Mouse (Mus musculus): Measurements from ENCODE around the gene Krtap6-1. TPM values are rescaled to one million over a fixed set of nuclear protein-coding genes. Genes with fewer than 3 reads are reported as not detected.
"Not testable (repeated sequence)": the region's sequence is repeated elsewhere in the genome, so short reads cannot be mapped to it uniquely, and the experiment has no call there.

The Krtap6-1 gene
- total RNA-seq (2021): not detected
- long read RNA-seq, experiment 1: 0 reads
- long read RNA-seq, experiment 2: 0 reads

GRCm38 (mm10) chr16:89031399-89031798, at the start of gene Krtap6-1:
TSS of gene Krtap6-1 (plus strand) at chr16:89031699.
- not testable (repeated sequence) for DNase-seq

GRCm38 (mm10) chr16:89010659-89011058, 20.8 kb upstream of the Krtap6-1 start, which contains the start of gene Krtap22-2:
TSS of gene Krtap22-2 (minus strand) at chr16:89010759.
- DNase-seq: no peak

DNA sequence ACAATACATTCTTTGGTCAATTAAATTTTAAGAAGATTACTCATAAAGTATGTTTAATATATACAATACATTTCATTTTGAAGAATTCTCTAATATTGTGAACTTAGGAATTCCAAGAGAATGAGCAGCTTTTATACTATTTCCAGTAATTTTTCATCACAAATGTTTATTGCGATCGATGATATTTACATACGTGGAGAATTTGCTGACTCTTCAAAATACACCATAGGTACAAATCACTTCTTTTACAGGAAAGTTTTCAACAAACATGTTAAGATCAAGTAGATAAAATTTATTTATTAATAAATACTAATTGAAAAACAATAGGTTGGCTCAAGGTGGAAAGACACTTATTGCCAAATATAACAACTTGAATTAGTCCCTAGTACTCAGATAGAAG, 17.5 kb upstream of the Krtap6-1 start:
- no peak for DNase-seq

- DNase-seq: not testable (repeated sequence)
Measured at GRCm38 (mm10) chr16:89014984-89015383, 16.5 kb upstream of the Krtap6-1 start, which contains the start of gene Gm10229. TSS of gene Gm10229 (plus strand) at chr16:89015284.

- not testable (repeated sequence) for DNase-seq
Measured at GRCm38 (mm10) chr16:89041372-89041771, 9.9 kb downstream of the Krtap6-1 start, which contains the start of gene Gm10228. TSS of gene Gm10228 (minus strand) at chr16:89041472.

- no peak for DNase-seq
Measured at GRCm38 (mm10) chr16:89047783-89048182, 16.3 kb downstream of the Krtap6-1 start, which contains the start of gene Krtap6-5. TSS of gene Krtap6-5 (minus strand) at chr16:89047883.

DNA sequence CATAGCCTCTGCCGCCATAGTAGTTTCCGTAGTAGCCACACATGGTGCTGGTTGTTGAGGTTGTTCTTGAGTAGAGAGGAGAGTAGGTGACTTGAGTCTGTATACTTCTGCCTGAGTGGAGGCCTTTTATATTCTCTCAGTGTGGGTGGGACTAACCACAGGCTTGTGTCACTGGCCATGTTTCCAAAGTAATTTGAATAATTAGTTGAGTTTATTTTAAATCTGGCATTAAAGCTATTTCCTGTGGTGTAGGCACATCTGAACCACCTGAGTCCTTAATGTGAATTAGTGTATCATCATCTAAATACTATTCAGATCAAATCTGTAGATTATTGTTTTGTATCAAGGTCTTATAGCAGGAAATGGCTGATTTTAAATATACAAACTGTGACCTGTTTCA, 32.4 kb downstream of the Krtap6-1 start, which contains the start of gene 1110025L11Rik:
TSS of gene 1110025L11Rik (minus strand) at position 101 of the 400 bp plus-strand sequence.
- DNase-seq: not testable (repeated sequence)

GRCm38 (mm10) chr16:89071041-89071440, 39.5 kb downstream of the Krtap6-1 start:
- DNase-seq: peak; percentile 24

Other genes with a start within 250 kb of the Krtap6-1 start
- not detected for gene Gm20741, start 219.5 kb upstream of the Krtap6-1 start, total RNA-seq (2021)
- not detected for gene Krtap15, start 211.5 kb upstream of the Krtap6-1 start, total RNA-seq (2021)
- gene Krtap14, start 205.6 kb upstream of the Krtap6-1 start, total RNA-seq (2021): not detected
- gene Krtap19-1, start 162.3 kb upstream of the Krtap6-1 start, total RNA-seq (2021): not detected
- not detected for gene Krtap19-2, start 157.4 kb upstream of the Krtap6-1 start, total RNA-seq (2021)
- gene Krtap19-3, start 153.7 kb upstream of the Krtap6-1 start, total RNA-seq (2021): not detected
- gene Krtap19-4, start 146.6 kb upstream of the Krtap6-1 start, total RNA-seq (2021): not detected
- not detected for gene Krtap19-5, start 135.2 kb upstream of the Krtap6-1 start, total RNA-seq (2021)
- gene Krtap19-9b, start 99.4 kb upstream of the Krtap6-1 start, total RNA-seq (2021): not detected
- gene Krtap16-3, start 68.8 kb upstream of the Krtap6-1 start, total RNA-seq (2021): not detected
- gene Krtap22-2, start 20.9 kb upstream of the Krtap6-1 start, total RNA-seq (2021): not detected
- gene Gm10229, start 16.4 kb upstream of the Krtap6-1 start, total RNA-seq (2021): not detected
- not detected for gene Gm10228, start 9.8 kb downstream of the Krtap6-1 start, total RNA-seq (2021)
- not detected for gene Krtap6-5, start 16.2 kb downstream of the Krtap6-1 start, total RNA-seq (2021)
- not detected for gene 1110025L11Rik, start 32.3 kb downstream of the Krtap6-1 start, total RNA-seq (2021)
- not detected for gene Krtap6-3, start 52.3 kb downstream of the Krtap6-1 start, total RNA-seq (2021)
- not detected for gene Gm6358, start 109.2 kb downstream of the Krtap6-1 start, total RNA-seq (2021)
- not detected for gene Gm10061, start 119.4 kb downstream of the Krtap6-1 start, total RNA-seq (2021)
- gene Gm9789, start 126.3 kb downstream of the Krtap6-1 start, total RNA-seq (2021): not detected
- not detected for gene Gm7735, start 137.8 kb downstream of the Krtap6-1 start, total RNA-seq (2021)
- not detected for gene 1110057P08Rik, start 143.0 kb downstream of the Krtap6-1 start, total RNA-seq (2021)
- not detected for gene Krtap20-2, start 174.2 kb downstream of the Krtap6-1 start, total RNA-seq (2021)